Mouse (Mus musculus) CD4-positive naive resting alpha-beta T cell, adult 57 days (primary cell): ENCODE results near the gene Bax. TPM values are rescaled to one million over a fixed set of nuclear protein-coding genes. Genes with fewer than 3 reads are reported as not detected.

Source experiments
- total RNA-seq: library from RNA; stranded (reverse); gene quantifications from one replicate; pipeline ENCODE4 v1.2.4, GENCODE M21; 2023

Bax gene
- total RNA-seq = 74.8 TPM

DNA sequence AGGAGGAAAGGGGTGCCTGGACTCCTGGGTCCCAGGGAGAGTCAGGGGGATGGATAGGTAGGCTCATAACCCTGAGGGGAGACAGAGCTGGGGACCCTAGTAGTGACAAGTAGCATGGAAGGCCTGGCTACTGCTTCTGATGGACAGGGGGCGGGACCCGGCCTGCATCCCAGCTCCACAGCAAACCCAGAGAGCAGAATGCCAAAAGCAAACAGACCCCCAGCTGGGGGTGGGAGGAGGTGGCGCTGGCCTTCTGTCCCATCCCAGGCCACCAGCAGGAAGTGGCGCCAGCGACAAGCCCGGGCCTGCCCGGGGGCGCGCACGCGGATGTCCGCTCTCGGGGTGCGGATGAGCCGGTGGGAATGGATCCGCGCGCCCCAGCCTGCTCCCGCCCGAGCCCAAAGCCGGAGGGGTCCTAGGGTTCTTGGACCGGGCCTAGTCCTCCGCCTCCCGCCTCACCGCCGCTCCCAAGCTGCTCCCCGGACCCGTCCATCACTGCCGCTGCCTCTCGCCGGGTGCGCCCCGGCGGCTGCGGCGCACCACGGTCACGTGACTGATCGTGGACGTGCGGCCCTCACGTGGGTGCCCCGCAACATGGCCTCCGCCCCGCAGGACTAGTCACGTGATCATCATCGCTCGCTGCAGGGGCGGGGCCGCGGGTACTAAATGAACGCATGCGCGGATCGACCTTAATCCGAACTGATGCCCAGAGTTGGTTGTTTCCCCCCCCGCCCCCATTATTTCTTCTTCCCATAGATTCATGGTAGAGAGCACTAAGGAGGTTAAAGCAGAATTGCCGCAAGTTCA is at the start of gene Bax:
Bax (minus strand) TSS at position 616 of the 807 bp plus-strand sequence.

DNA sequence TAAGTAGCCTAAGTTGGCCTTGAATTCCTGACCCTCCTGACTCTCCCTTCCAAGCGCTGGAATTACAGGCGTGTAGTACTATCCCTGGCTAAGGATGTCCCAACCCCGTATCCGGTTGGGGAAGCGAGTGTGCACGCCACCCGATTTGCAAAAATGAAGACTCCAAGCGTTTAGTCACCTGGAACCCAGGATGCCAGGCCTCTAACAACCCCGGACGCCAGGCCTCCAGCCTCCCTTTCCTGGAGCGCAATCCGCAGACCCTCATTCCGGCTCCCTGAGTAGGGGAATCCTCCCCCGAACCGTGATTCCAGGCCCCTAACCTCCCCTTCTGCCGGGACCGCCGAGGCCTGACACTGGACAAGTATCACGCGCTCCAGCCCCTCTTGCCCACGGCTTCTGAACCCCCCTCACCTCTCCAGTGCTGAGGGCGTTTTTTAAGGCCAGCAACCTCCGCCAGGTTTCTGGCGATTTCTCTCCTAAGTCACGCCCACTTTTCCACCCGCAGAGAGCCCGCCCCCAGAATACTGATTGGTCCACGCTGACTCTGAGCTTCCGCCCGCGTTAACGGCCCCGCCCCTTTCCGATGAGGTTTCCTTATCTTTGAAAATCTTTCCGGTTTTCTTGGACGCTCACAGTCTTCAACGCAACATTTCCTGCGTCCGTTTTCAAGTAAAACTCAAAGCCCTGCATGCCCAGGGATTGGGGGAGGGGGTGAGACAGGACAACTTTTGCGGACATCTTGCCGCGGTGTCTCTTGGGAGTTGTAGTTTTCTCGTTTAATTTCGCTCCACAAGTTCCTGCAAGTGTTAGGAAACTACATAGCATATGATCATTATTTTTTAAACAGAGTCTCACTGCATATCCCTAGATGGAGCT is 43.5 kb upstream of the Bax start, which contains the start of gene Nucb1:
Nucb1 (minus strand) TSS at position 495 of the 876 bp plus-strand sequence.

DNA sequence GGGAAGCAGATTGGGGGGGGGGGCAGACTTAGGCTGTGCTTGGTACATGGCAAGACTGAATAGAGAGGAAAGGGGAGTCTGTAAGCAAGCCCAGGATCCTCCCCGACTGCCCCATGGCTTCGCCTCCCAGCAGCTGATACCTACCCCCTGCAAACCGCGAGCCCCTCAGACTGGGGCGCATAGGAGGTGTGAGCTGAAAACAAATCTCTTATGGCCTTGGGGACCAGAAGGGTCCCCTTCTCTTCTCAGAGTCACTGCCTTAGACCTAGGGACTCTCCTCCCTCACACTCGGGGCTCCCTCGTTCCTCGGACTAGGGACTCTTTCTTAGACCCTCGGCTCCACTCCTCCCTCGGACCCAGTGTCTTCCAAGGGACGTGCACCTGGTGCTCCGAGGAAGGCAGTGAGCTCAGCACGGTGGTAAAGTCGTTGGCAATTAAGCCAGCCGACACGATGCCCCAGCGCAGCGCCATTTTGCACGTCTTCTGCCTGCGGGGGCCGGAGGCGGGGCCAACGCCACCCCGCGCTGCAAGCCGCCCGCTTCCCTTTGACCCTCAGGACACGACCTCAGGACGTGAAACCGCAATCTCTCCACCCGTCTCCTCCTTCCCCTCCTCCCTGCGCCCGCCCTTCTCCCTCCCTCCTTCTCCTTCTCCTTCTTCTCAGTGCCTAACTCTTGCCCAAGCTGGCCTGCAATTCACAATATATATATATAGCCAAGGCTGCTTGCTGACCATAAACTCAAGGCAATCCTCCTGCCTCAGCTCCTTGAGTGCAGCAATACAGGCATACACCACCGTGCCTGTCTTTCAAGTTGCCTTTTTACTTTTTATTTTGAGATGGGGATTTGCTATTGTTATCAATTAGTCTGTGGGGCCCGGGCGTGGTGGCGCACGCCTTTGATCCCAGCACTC is 21.9 kb upstream of the Bax start, which contains the start of gene Dhdh:
Dhdh (minus strand) TSS at position 513 of the 912 bp plus-strand sequence.

DNA sequence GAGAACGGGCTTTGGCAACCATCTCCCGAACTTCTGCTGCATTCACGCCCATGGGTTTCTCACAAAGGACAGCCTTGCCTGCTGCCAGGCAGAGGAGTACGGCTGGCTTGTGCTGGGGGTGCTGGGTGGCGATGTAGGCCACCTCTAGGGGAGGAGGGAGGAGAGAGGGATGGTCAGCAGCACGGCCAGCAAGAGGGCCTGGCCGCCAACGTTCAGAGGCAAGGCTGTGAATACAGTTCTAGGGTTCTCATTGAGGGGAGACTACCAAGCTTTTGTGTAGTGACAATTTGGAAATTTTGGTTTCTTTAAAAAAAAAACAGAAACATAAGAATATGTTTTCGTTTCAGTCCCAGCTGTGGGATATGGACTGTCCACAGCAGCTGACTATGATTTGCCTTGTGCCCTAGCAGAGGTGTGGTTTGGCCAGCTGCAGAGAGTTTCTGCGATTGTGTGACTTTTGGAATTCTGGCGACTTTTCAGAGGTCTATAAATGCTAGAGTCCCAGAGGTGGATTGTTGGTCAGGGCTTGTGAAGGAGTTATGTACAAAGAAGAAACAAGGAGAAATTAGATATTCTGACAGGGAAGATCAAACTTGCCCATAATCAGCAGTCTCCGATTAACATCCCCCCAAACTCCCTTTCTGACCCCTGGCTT is 20.2 kb upstream of the Bax start, which contains the start of gene Gm45808:
Gm45808 (minus strand) TSS at position 51 of the 655 bp plus-strand sequence.

DNA sequence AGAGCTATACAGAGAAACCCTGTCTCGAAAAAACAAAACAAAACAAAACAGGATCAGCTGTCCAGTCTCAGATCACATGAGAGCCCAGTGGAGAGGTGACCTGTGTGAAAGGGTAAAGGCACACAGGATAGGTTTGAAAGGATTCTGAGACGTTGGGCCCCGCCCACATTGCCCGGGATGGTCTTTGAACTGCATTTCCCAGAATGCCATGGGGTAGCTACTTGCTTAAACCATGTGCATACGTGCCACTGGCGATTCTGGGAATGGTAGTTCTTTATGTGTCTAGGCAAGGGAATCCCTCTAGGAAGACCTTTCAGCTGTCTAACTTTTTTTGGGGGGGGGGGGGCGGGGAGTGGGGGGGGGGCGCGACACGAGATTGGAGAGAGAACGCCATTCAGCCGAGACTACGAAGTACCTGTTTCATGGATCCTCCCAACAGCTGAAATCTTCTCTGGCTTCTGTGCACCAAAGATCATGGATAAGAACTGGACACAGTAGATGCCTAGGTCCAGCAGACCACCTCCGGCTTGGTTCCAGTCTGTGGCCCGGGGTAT is 14.8 kb upstream of the Bax start, which contains the start of gene Tulp2:
Tulp2 (plus strand) TSS at position 504 of the 554 bp plus-strand sequence.

DNA sequence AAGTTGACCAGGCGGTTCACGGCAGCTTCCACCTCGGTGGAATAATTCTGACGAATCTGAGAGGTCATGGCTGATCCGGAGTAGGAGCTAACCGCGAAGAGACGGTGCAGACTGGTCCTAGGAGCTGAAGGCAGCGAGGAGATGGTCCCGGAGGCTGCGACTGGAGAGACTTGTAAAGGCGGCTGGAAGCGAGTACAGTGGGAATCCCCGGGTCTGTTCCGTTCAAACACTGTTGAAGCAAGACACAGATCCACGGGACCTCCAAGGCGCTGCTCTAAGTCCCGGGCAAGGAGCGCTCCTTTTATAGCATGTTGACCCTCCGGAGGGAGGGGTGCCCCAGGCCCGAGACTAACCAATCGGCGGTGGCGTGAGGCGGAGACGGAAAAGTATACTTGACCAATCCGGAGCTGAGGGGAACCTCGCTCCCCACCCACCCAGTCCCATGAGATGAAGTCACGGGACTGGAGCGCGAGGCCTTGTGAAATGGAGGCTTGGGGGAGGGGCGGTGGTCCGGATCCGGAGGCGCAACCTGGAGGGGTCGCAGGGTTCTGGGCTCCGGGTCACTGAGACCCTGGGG is 7.0 kb downstream of the Bax start, which contains the start of gene Ftl1:
Ftl1 (minus strand) TSS at position 321 of the 577 bp plus-strand sequence.

DNA sequence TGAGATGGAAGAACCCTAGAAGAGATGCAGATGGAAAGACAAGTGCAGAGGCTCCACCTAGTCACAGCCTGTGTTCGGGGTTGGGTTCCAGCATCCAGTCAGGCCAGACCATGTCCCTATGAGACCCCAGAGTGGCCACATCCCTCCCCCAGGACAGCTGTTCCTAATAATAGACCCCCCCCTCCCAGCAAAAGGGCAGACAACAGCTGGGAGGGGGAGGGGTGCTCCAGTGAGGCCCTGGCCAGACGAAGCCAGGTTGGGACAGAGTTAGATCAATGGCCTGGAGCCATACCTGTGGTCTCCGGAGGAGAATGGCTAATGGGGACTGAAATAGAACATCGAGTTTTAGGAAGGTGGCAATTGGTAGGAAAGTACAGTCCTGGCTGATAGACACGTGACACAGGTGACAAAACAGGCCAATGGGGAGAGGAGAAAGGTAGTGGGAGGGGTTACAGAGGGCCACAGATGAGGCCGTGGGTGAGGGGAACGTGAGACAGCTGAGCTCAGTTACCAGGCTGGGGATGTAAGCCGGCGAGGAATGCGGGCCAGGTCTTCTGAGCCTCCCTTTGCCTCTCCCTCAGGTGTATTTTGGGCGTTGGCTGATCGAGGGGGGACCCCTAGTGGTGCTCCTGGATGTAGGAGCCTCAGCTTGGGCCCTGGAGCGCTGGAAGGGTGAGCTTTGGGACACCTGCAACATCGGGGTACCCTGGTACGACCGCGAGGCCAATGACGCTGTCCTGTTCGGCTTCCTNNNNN is 29.0 kb downstream of the Bax start, which contains the start of gene Ruvbl2:
Ruvbl2 (minus strand) TSS at position 576 of the 756 bp plus-strand sequence.

DNA sequence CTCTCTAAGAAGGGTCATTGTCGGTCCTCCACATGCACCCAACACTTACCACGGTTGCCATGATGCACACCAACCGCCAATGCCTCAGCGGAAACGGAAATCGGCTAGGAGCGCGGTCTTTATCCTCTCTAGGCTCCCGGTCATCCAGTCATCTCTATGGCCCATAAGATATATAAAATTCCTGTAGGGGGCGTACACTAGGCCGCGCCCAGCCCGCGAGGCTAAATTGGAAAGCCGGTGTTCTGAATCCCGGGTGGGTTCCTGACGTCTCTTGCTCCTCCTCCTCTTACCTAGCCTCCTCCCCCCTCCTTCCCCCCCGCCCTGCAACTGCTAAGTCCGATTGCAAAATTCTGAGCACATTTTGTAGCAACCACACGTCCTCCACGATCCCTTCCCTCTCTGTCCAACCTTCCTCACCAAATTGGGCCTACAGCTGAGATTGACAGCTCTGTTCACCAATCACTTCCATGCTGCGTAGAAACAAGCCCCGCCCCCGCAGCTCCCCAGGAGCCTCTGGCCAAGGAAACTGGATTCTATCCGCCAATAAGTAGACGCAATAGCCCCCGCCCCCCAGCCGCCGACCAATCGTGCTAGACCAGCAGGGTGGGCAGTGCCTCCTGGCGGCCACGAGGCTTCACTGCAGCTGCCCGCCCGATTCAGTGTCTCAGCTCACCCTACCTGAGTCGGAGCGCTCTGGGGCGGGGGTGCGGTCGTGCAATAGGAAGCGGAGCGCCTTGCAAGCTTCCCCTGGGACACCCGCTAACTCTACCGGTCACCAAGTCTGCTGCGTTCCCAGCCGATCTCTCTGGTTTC is 32.3 kb downstream of the Bax start, which contains the start of gene Gys1:
Gys1 (plus strand) TSS at position 642 of the 813 bp plus-strand sequence.

DNA sequence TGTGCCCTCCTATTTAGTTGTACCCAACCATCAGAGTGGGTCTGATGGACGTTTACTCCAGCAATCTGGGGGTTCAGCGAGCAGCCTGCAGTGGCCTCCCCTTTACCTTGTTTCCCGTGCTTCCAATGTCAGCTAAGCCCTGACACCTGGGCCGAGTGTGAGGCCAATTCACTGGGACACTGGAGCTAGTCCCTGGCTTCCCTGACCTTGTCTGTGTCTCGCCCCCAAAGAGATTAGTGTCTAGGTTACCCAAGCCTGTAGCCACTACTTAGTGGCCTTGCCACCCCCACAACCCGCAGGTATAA is 46.1 kb downstream of the Bax start, which contains the start of gene Lhb:
Lhb (plus strand) TSS at position 206 of the 305 bp plus-strand sequence.

DNA sequence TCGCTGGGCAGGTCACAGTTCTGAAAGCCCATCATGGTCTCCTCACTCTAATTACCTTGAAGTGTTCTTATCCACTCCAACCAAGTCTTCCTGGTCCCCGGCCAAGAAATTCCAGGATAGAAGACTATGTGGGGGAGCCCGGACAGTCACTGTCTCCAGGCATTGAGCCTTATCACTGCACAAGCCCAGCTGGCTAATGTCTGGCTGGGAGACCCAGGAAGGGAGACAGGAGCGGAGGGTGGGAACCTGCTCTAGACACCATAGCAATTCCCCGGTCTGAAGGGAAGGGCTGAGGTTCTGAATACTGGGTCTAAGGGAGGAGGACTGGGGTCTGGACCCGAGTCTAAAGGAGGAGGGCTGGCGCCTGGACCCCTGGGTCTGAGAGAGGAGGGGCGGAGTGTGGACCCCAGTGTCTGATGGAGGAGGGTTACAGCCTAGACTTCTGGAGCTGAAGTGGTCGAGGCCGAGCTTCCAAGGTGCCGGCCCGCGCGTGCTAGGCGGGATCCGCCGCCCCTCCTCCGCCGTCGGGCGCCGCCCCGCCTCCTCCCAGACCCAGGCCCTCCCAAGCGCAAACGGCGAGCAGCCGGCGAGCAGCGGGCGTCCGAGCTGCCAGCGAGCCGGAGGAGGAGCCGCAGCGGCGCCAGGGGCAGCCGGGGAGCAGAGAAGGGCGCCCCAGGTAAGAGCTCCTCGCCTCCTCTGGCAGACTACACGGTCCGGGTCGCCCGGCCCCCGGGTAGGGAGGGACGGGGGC is 53.4 kb downstream of the Bax start, which contains the start of gene Ntf5:
Ntf5 (plus strand) TSS at position 583 of the 751 bp plus-strand sequence.

Other genes starting within 250 kb of the Bax start
- gene Cd37, start 227.8 kb downstream of the Bax start, total RNA-seq = 346 TPM
- not detected for gene Slc6a16, start 225.8 kb downstream of the Bax start, total RNA-seq
- gene Slc6a21, start 189.4 kb downstream of the Bax start, total RNA-seq = not detected
- gene Trpm4, start 133.1 kb downstream of the Bax start, total RNA-seq = 10.0 TPM
- gene Hrc, start 131.6 kb downstream of the Bax start, total RNA-seq = not detected
- 0.47 TPM for gene Ppfia3, start 99.9 kb downstream of the Bax start, total RNA-seq
- gene Lin7b, start 96.3 kb downstream of the Bax start, total RNA-seq = 2.6 TPM
- gene Snrnp70, start 71.2 kb downstream of the Bax start, total RNA-seq = 701 TPM
- gene Kcna7, start 61.2 kb downstream of the Bax start, total RNA-seq = not detected
- not detected for gene Ntf5, start 53.2 kb downstream of the Bax start, total RNA-seq
- not detected for gene Lhb, start 46.1 kb downstream of the Bax start, total RNA-seq
- 5.9 TPM for gene Gys1, start 32.1 kb downstream of the Bax start, total RNA-seq
- 50.8 TPM for gene Ruvbl2, start 28.8 kb downstream of the Bax start, total RNA-seq
- 537 TPM for gene Ftl1, start 7.0 kb downstream of the Bax start, total RNA-seq
- gene Tulp2, start 15.0 kb upstream of the Bax start, total RNA-seq = not detected
- gene Gm45808, start 19.9 kb upstream of the Bax start, total RNA-seq = not detected
- gene Dhdh, start 21.9 kb upstream of the Bax start, total RNA-seq = 1.2 TPM
- gene Nucb1, start 43.5 kb upstream of the Bax start, total RNA-seq = 80.1 TPM
- gene Ppp1r15a, start 59.4 kb upstream of the Bax start, total RNA-seq = 949 TPM
- 3.9 TPM for gene Plekha4, start 59.4 kb upstream of the Bax start, total RNA-seq
- 2.9 TPM for gene Hsd17b14, start 88.0 kb upstream of the Bax start, total RNA-seq
- 52.3 TPM for gene Bcat2, start 103.3 kb upstream of the Bax start, total RNA-seq
- gene Fgf21, start 148.6 kb upstream of the Bax start, total RNA-seq = not detected
- not detected for gene Fut1, start 150.4 kb upstream of the Bax start, total RNA-seq
- gene Izumo1, start 154.9 kb upstream of the Bax start, total RNA-seq = not detected
- gene Rasip1, start 160.6 kb upstream of the Bax start, total RNA-seq = 0.47 TPM
- not detected for gene Mamstr, start 173.1 kb upstream of the Bax start, total RNA-seq
- not detected for gene Fut2, start 199.5 kb upstream of the Bax start, total RNA-seq
- gene Ntn5, start 217.1 kb upstream of the Bax start, total RNA-seq = 0.38 TPM
- gene Sec1, start 227.5 kb upstream of the Bax start, total RNA-seq = not detected
- gene Car11, start 232.9 kb upstream of the Bax start, total RNA-seq = 12.3 TPM
- gene Dbp, start 238.2 kb upstream of the Bax start, total RNA-seq = 41.2 TPM
- 2,817 TPM for gene Rpl18, start 248.6 kb upstream of the Bax start, total RNA-seq